Mouse (Mus musculus) cerebellum, adult (tissue): Measurements from ENCODE around the gene Ephb6.

Source experiments
- ATAC-seq: cut with Nextera tagmentation; 2 replicates; pipeline ENCODE4 v1.9.2; 2017; ENCODE audit warnings: mild to moderate bottlenecking, moderate library complexity, mixed read lengths; ENCODE audit not compliant: insufficient number of reproducible peaks, low FRiP score, low TSS enrichment

Ephb6 gene

DNA sequence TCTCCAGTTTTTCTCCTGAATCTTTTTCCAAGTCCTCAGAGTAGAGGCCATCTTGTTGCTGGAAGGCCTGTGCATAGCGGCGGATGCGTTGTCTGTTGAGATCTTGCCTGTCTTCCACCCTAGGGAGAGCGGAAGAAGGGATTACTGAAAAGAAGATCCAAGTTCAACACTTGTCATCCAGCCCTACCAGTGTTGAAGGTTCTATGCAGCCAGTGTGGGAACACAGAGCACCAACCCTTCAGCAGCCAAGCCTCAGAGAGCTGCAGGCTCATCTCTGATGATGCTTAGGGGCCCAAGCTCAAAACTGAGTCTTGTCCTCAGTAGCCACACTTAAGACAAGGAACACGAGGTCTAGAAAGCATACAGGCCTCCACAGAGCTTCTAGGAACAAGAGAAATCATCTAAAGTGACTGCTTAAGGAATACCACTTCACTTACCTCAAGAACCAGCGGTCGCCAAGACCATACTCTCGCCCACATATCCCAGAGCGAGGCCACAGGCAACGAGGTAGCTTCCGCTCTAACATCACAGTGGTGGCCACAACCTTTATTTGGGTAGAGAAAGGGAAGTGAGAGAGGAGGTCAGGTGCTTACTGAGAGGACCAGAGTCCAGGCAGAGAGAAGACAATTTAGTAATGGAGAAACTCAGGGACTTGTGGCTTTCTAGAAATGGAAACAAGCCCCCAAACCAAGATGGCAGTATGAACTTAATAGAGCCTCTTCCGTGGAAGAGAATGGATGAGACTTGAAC, 16.1 kb downstream of the Ephb6 start:
- ATAC-seq, result no peak

DNA sequence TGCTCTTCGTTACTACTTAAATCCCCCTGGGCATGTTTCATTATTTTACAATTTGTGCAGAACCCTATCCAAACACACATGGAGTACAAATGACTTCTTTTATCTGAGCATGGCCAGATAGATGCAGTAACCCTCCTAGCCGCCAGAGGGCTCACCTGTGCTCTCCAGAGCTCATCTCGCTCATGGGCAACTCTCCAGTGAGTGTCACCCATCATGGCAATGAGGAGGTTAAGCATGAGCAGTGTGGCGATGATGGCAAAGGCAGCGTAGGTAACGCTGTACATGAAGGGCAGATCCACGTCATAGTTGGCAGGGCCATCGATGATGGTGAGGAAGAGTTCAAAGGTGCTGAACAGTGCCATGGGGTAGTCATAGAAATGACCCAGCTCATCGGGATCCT, 17.4 kb downstream of the Ephb6 start:
- no peak for ATAC-seq

DNA sequence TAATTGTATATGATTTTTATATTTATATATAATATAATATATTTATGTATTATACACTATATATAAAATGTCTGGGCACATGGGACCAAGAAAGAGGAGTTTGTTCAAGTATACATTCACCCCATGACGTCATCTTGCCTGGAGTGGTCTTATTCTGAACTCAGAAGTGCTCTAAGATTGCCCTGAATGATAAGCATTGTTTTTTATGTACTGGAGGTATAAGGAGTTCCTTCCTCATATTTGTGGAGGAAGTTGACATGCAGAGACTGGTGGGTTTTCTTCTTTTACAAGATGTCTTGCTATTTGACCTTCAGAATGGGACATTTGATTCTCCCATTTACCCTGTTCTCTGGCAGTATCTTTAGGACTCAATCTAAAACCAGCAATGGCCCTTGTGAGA, 22.9 kb downstream of the Ephb6 start:
- no peak for ATAC-seq

GRCm38 (mm10) chr6:41630791-41631190, 25.5 kb downstream of the Ephb6 start:
- no peak for ATAC-seq

GRCm38 (mm10) chr6:41631549-41631948, 26.3 kb downstream of the Ephb6 start:
- no peak for ATAC-seq

DNA sequence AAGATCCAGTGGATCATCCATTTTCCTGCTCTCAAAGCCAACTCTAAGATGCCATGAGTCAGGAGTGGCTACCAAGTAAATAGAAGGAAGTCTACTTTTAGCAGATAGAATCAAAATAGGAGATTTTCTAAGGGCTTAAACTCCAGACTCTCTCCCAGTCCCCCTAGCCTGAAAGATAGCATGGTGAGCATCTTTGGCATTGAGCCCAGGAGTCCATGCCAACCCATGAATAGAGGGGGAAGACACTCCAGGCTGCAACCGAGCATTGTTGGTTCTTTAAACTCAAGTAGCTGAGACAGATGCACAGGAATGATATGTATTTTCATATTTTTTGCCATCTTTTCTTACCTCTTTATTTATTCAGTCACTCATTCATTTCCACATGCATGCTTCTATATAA, 29.9 kb downstream of the Ephb6 start:
- no peak for ATAC-seq

GRCm38 (mm10) chr6:41636178-41636577, 30.9 kb downstream of the Ephb6 start, which contains the start of gene Trpv6:
Gene Trpv6 (minus strand): TSS chr6:41636405.
- ATAC-seq, result no peak

GRCm38 (mm10) chr6:41637393-41637792, 32.1 kb downstream of the Ephb6 start:
- no peak for ATAC-seq

GRCm38 (mm10) chr6:41637927-41638506, 32.7 kb downstream of the Ephb6 start:
- no peak for ATAC-seq

DNA sequence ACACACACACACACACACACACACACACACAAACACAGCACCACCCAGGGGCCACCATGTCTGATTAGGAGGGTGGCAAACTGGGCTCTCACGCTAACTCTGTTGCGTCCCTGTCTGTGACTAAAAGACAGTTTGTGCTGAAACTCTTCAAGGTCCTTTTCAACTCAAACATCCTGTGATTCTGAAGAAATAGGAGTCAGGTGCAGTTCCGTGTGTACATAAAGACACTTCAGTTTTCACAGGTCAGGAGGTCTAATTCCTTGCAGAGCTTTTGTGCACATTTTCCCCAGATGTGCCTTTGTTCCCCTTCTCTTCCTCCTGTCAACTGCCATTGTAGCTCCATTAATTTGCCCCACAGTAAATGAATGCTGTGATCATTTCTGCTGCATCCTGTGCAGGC, 35.2 kb downstream of the Ephb6 start:
- no peak for ATAC-seq

GRCm38 (mm10) chr6:41641173-41641866, 36.0 kb downstream of the Ephb6 start:
- ATAC-seq, result no peak

- no peak for ATAC-seq
Observed at GRCm38 (mm10) chr6:41642765-41643164, 37.5 kb downstream of the Ephb6 start.

DNA sequence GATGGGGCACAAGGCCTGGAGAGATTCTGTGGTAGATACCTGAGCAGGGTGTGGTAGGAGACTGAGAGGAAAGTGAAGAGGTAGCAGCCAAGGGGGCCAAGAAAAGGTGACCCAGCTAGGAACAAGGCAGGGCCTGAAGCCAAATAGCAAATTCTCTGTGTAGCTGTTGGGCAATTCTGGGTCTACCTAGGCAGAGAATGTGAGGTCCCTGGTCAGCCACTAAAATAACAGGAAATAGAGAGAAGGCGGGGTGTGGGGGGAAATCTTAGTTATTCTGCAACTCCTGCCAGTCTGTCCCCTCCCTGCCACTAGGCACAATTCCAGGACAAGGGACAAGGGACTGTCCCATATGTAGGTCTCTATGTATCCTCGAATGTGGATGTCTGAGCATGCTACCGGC, 37.9 kb downstream of the Ephb6 start:
- no peak for ATAC-seq

DNA sequence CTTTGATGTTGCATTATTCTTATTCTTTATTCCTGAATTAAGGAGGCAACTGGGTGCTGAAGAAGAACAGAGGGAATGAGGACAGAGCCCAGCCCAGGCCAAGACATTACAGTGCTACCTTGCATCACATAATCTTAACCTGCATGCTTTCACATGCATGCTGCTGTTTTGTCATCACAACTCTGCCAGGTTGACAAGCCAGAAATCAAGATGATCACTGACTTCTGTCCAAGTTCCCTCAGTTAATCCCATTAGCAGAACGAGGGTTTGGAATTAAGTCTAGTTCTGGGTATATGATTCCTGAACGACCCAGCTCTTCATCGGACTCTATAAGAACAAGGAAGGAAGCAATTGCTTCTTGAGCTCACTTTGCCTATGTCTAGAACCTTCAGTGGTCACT, 40.9 kb downstream of the Ephb6 start:
- ATAC-seq, result no peak

GRCm38 (mm10) chr6:41646672-41647071, 41.4 kb downstream of the Ephb6 start:
- no peak for ATAC-seq

GRCm38 (mm10) chr6:41653173-41653572, 47.9 kb downstream of the Ephb6 start:
- ATAC-seq, result no peak

- ATAC-seq, result no peak
Observed at GRCm38 (mm10) chr6:41654648-41655047, 49.4 kb downstream of the Ephb6 start.

DNA sequence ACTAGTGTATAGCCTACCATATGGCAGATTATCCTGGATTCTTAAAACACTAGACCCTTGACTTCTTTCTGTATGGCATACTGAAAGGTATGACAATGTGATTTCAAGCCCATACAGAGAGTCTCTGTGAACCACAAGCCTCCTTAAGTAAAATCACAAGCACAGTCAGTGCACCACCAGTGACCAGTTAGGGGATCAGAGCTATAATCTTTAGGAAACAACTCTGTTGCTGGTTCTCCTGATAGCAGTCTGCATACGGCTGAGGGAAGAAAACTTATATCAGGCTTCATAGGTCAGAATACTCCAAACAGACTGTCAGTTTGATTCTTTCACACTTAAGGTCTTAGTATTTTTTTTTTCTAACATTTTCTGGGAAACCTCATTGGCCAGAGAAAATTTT, 53.2 kb downstream of the Ephb6 start:
- no peak for ATAC-seq

DNA sequence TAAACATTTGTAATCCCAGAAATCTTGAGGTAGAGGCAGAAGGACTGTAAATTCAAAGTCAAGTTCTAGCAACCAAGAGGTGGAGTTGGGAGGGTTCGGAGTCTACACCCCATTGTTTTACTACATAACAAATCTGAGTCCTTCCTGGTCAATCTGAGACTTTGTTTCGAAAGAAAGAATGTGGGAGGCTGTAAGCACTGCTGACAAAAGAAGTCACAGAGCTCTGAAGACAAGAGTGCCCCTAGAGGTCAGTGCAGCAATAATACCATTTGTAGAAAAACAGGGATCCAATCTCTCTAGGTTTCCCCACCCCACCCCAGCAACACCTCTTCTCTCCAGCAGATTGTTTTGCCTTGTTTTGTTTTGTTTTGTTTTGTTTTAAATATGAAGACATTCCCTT, 57.0 kb downstream of the Ephb6 start:
- no peak for ATAC-seq
